Mouse (Mus musculus) stomach, postnatal 0 days (tissue): Measurements from ENCODE around the gene Ppp6c. TPM values are rescaled to one million over a fixed set of nuclear protein-coding genes. Genes with fewer than 3 reads are reported as not detected.
A peak's percentile ranks its signal among the peaks of the same experiment; 100 is the strongest.

ENCODE experiments used
- ATAC-seq: fragments of 200-750 bp; cut with Nextera tagmentation; 2 replicates; pipeline ENCODE4 v1.8.0; 2017; ENCODE audit not compliant: low FRiP score, low TSS enrichment
- DNase-seq: peaks from one replicate; pipeline ENCODE4 v3.0.0-alpha.2; 2016; ENCODE audit warnings: low spot score
- H3K27ac ChIP-seq: fragments of 300-500 bp; sonication (generic); replicated peaks from 2 replicates; pipeline ENCODE4 v1.5.1; 2014; ENCODE audit warnings: mild to moderate bottlenecking, control low read depth
- H3K27me3 ChIP-seq: fragments of 300-500 bp; sonication (generic); 2 replicates; pipeline ENCODE4 v1.6.1; 2014; ENCODE audit warnings: low read length; ENCODE audit not compliant: control insufficient read depth, insufficient read depth
- H3K36me3 ChIP-seq: fragments of 300-500 bp; sonication (generic); 2 replicates; pipeline ENCODE4 v1.6.1; 2014; ENCODE audit warnings: low read length, mixed read lengths; ENCODE audit not compliant: control insufficient read depth, insufficient read depth
- H3K4me1 ChIP-seq: fragments of 300-500 bp; sonication (generic); replicated peaks from 2 replicates; pipeline ENCODE4 v1.6.1; 2014; ENCODE audit warnings: antibody characterized with exemption; ENCODE audit not compliant: control insufficient read depth, insufficient read depth
- H3K4me2 ChIP-seq: fragments of 300-500 bp; sonication (generic); replicated peaks from 2 replicates; pipeline ENCODE4 v1.6.1; 2014; ENCODE audit warnings: low read depth, mild to moderate bottlenecking, control low read depth, moderate library complexity
- H3K4me3 ChIP-seq: fragments of 300-500 bp; sonication (generic); 2 replicates; pipeline ENCODE4 v1.5.1; 2014; ENCODE audit warnings: low read depth, low read length, control low read depth
- H3K9ac ChIP-seq: fragments of 300-500 bp; sonication (generic); 2 replicates; pipeline ENCODE4 v1.6.1; 2014; ENCODE audit warnings: mild to moderate bottlenecking, low read length, control low read depth, mixed read lengths
- H3K9me3 ChIP-seq: fragments of 300-500 bp; sonication (generic); 2 replicates; pipeline ENCODE4 v1.6.1; 2016; ENCODE audit warnings: low read length; ENCODE audit not compliant: control insufficient read depth
- CTCF ChIP-seq: IDR thresholded peaks from 2 replicates; pipeline ENCODE4 v1.5.1; 2016; ENCODE audit warnings: antibody characterized with exemption, low read depth, mild to moderate bottlenecking, moderate library complexity
- EP300 ChIP-seq: optimal IDR thresholded peaks from 2 replicates; pipeline ENCODE3; 2016; ENCODE audit warnings: antibody characterized with exemption
- WGBS: fragments of 180-500 bp; shearing (Covaris S2); extraction: QIAGEN DNeasy Blood & Tissue Kit; methylation state at CpG from one replicate; pipeline ENCODE4 v1.1.7; 2014; 5-methylcytosine and 5-hydroxymethylcytosine counted together
- polyA plus RNA-seq: library from polyadenylated mRNA; unstranded; fragments of >200 nt; fragmentation: Nextera tagmentation; extraction: Ambion mirVana; gene quantifications from 2 replicates; pipeline ENCODE4 v1.2.1, GENCODE M21; 2015

The Ppp6c gene
- polyA plus RNA-seq, 1 experiment from 2014 or later = 59.5 TPM

DNA sequence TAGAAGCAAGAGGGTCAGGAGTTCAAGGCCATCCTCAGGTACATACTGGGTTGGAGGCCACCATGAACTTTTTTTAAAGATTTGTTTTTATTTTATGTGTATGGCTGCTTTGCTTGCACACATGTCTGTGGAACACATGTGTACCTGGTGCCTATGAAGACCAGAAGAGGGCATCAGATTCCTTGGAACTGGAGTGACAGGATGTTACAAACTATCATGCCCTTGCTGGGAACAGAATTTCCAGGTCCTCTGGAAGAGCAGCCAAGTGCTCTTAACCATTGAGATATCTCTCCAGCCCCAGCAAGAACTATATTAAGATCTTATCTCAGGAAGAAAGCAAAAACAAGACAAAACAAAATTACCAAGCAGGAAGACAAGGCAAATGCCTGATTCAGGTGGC, 1.6 kb downstream of the Ppp6c start:
- H3K9ac ChIP-seq = no peak overlapping the region
- H3K36me3 ChIP-seq = no peaks in the 10 kb centered on the region
- H3K4me1 ChIP-seq = no peaks in the 10 kb centered on the region
- H3K27me3 ChIP-seq = no peaks in the 10 kb centered on the region
- no peaks in the 10 kb centered on the region for H3K9me3 ChIP-seq
- no peak for DNase-seq
- ATAC-seq = no peak
- no peak for TF ChIP-seq EP300
- peak; percentile 47 for TF ChIP-seq CTCF
- no peak overlapping the region for H3K27ac ChIP-seq
- H3K4me3 ChIP-seq = peak overlapping the region; percentile 82; the same call in 1 of the 2 replicates
- peak overlapping the region; percentile 52 for H3K4me2 ChIP-seq

DNA sequence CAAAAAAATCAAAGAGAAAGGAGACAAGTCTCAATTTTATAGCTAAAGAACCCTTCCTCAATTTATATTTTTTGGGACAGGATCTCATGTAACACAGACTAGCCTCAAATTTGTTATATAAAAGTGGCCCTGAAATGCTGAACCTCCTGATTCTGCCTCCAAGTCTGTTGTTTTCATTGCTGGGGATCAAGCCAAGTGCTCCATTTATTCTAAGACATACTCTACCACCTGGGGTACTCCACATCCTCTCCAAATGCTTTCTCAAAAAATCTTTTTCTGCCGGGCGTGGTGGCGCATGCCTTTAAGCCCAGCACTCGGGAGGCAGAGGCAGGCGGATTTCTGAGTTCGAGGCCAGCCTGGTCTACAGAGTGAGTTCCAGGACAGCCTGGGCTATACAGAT, 6.2 kb downstream of the Ppp6c start:
- Histone ChIP-seq H3K27ac (no peak overlapping the region), H3K27me3 (no peaks in the 10 kb centered on the region), H3K4me3 (no peak overlapping the region), H3K4me2 (no peak overlapping the region), H3K36me3 (no peaks in the 10 kb centered on the region), H3K4me1 (no peaks in the 10 kb centered on the region), H3K9ac (no peak overlapping the region), H3K9me3 (no peaks in the 10 kb centered on the region)
- TF ChIP-seq EP300 (no peak), CTCF (no peak)
- DNase-seq = no peak
- ATAC-seq = no peak
- WGBS = 92% methylated on average over 6 of the region's 6 CpGs

DNA sequence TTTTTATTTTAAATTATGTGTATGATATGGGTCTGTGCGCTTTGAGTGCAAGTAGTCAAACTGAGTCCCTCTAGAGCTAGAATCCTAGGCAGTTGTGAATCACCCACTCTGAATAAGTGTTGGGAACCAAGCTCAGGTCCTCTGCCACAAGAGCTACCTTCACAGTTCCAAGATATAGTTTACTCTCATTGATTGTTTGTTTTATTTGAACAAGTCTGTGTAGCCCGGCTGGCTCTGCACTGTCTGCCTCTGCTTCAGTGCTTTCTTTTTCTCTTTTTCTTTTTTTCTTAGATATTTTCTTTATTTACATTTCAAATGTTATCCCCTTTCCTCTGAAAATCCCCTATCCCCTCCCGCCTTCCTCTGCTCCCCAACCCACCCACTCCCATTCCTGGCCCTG, 7.2 kb downstream of the Ppp6c start:
- no peak overlapping the region for H3K4me3 ChIP-seq
- H3K9me3 ChIP-seq = no peaks in the 10 kb centered on the region
- no peak for TF ChIP-seq EP300
- no peak for TF ChIP-seq CTCF
- no peaks in the 10 kb centered on the region for H3K4me1 ChIP-seq
- no peak overlapping the region for H3K4me2 ChIP-seq
- ATAC-seq = no peak
- DNase-seq = no peak
- no peaks in the 10 kb centered on the region for H3K27me3 ChIP-seq
- no peak overlapping the region for H3K27ac ChIP-seq
- no peak overlapping the region for H3K9ac ChIP-seq
- H3K36me3 ChIP-seq = no peaks in the 10 kb centered on the region
- 57% methylated on average over 3 of the region's 3 CpGs for WGBS

DNA sequence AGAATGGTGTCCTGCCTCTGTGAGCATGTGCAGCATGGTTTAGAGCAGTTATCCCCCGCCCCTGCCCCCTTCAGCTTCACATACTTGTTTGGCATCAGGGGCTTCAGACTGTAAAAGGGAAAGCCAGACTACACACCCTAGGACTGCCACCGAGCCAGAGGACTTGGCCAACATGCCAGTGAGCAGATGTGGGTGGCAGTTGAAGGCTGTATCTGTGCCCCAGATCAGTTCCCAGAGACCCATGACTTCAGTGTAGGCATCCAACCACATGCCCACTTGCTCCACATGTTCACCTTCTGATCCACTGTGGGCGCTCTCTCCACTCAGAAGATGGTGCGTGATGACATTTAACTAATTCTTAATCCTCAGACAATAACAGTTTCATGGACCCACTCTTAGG, 9.1 kb downstream of the Ppp6c start:
- 91% methylated on average over 4 of the region's 4 CpGs for WGBS
- Histone ChIP-seq H3K36me3 (no peaks in the 10 kb centered on the region), H3K4me3 (no peak overlapping the region), H3K4me2 (no peak overlapping the region), H3K9me3 (no peaks in the 10 kb centered on the region), H3K4me1 (no peaks in the 10 kb centered on the region), H3K27ac (no peak overlapping the region), H3K9ac (no peak overlapping the region), H3K27me3 (no peaks in the 10 kb centered on the region)
- DNase-seq (no peak), ATAC-seq (no peak)
- TF ChIP-seq CTCF (no peak), EP300 (no peak)

DNA sequence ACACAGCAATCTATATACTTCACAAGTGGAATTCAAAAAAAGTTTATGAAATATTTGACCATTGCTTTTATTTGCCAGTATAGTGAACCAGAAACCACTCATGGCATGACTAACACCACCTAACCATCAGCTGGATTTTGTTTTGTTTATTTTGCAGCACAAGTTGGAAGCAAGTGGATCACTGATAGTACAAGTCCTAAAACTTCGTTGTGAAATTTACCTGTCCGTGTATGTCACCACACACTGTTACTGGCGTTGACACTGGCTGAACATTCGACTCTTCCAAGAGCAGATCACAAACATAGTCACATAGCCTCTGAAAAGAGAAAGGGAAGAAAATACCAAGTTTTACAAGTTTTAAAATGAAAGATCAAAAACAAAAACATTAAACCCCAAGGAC, 15.5 kb downstream of the Ppp6c start:
- Histone ChIP-seq H3K27me3 (no peaks in the 10 kb centered on the region), H3K4me2 (no peak overlapping the region), H3K9ac (no peak overlapping the region), H3K27ac (no peak overlapping the region), H3K4me1 (no peaks in the 10 kb centered on the region), H3K9me3 (no peaks in the 10 kb centered on the region), H3K4me3 (no peak overlapping the region), H3K36me3 (no peaks in the 10 kb centered on the region)
- TF ChIP-seq CTCF (no peak), EP300 (no peak)
- DNase-seq (no peak), ATAC-seq (no peak)
- 78% methylated on average over 4 of the region's 4 CpGs for WGBS

DNA sequence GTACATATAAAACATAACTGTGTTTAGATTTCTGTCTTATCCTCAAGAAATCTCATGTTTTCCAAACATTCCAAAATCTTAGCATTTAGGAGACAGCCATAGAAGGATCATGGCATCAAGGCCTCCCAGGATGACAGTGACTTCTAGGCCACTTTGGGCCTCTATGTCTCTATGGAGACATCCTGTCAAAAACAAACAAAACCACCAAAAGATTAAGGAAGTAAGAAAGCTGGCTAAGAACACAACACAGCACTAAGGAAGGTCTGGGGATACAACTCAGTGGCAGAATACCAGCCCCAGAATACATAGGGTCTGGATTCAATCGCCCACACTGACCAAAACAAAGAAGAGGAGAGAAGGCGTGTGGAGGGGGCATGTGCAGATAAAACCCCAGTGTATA, 22.9 kb downstream of the Ppp6c start:
- Histone ChIP-seq H3K9ac (no peak overlapping the region), H3K4me3 (no peak overlapping the region), H3K4me2 (no peak overlapping the region), H3K27me3 (no peaks in the 10 kb centered on the region), H3K4me1 (no peaks in the 10 kb centered on the region), H3K9me3 (no peaks in the 10 kb centered on the region), H3K27ac (no peak overlapping the region), H3K36me3 (0 out of 2 replicates have a peak, but pooled peaks cover 2% of the 10 kb centered on the region)
- ATAC-seq (no peak), DNase-seq (no peak)
- WGBS = 86% methylated on average over 2 of the region's 2 CpGs
- TF ChIP-seq CTCF (no peak), EP300 (no peak)
